Mouse (Mus musculus) heart, embryonic 13.5 days (tissue): ENCODE measurements around the gene Ubiad1. TPM values are rescaled to one million over a fixed set of nuclear protein-coding genes. Genes with fewer than 3 reads are reported as not detected.

Experiments
- ATAC-seq: fragments of 200-750 bp; cut with Nextera tagmentation; 2 replicates; pipeline ENCODE4 v1.8.0; 2017; ENCODE audit warnings: moderate TSS enrichment; ENCODE audit not compliant: insufficient number of reproducible peaks, low FRiP score, low TSS enrichment; ENCODE audit errors: extremely low read depth
- H3K27ac ChIP-seq: fragments of 300-500 bp; sonication (generic); replicated peaks from 2 replicates; pipeline ENCODE4 v1.5.1; 2015; ENCODE audit warnings: moderate library complexity, mild to moderate bottlenecking, inconsistent platforms
- H3K27me3 ChIP-seq: fragments of 300-500 bp; sonication (generic); replicated peaks from 2 replicates; pipeline ENCODE4 v1.6.1; 2015; ENCODE audit warnings: mild to moderate bottlenecking, inconsistent platforms
- H3K36me3 ChIP-seq: fragments of 300-500 bp; sonication (generic); 2 replicates; pipeline ENCODE4 v1.6.1; 2015; ENCODE audit warnings: mild to moderate bottlenecking, inconsistent platforms
- H3K4me1 ChIP-seq: fragments of 300-500 bp; sonication (generic); 2 replicates; pipeline ENCODE4 v1.6.1; 2015; ENCODE audit warnings: inconsistent platforms
- H3K4me2 ChIP-seq: fragments of 300-500 bp; sonication (generic); 2 replicates; pipeline ENCODE4 v1.6.1; 2015; ENCODE audit warnings: inconsistent platforms, mild to moderate bottlenecking, moderate library complexity
- H3K4me3 ChIP-seq: fragments of 300-500 bp; sonication (generic); 2 replicates; pipeline ENCODE4 v1.5.1; 2015; ENCODE audit warnings: moderate library complexity, mild to moderate bottlenecking, inconsistent platforms
- H3K9ac ChIP-seq: fragments of 300-500 bp; sonication (generic); 2 replicates; pipeline ENCODE4 v1.6.1; 2015; ENCODE audit warnings: inconsistent platforms, mild to moderate bottlenecking, moderate library complexity
- H3K9me3 ChIP-seq: fragments of 300-500 bp; sonication (generic); 2 replicates; pipeline ENCODE4 v1.6.1; 2016; ENCODE audit warnings: inconsistent platforms
- WGBS: fragments of 180-500 bp; shearing (Covaris S2); methylation state at CpG from one replicate; pipeline ENCODE4 v1.1.7; 2015; ENCODE audit warnings: mixed read lengths; 5-methylcytosine and 5-hydroxymethylcytosine counted together
- polyA plus RNA-seq: library from polyadenylated mRNA; unstranded; fragments of >200 nt; fragmentation: Nextera tagmentation; extraction: Ambion mirVana; gene quantifications from 2 replicates; pipeline ENCODE4 v1.2.1, GENCODE M21; 2015

Gene Ubiad1
- polyA plus RNA-seq, 1 experiment from 2014 or later, result 20.6 TPM

DNA sequence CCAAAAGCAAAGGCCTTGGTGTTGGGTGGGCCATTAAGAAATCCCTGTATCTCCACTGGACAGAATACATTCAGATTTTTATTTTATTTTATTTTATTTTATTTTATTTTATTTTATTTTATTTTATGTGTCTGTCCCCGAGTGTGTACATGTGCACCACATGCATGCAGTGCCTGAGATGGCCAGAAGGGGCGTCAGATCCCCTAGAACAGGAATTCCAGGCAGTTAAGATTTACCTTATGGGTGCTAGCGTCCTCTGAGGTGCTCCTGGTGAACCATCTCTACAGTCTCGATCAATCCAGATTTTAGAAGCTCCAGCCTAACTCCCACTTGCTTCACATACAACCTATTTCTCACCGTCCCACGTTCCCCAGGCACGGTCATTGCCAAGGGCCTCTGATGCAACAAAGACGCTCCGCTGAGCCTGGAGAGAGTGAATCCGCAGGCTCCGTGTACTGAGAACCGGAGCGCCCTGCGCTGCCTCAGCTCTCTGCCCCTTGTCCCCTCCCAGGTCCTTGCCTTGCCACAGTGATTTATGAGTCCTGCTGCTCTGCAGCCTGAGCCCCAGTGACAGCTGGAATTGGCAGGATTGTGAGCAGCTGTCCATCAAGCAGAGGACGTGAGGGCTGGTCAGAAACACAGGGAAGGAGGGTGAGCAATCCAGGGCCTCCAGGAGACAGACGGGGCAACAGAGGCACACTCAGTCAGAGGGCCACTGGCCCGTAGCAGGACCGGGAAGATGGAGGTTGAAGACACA lies 46.9 kb downstream of the Ubiad1 start:
- H3K9me3 ChIP-seq, result no peaks in the 10 kb centered on the region
- H3K4me1 ChIP-seq, result no peaks in the 10 kb centered on the region
- peaks cover 51% of the 10 kb centered on the region for H3K27me3 ChIP-seq
- no peak overlapping the region for H3K27ac ChIP-seq
- H3K4me2 ChIP-seq, result no peak overlapping the region
- H3K36me3 ChIP-seq, result no peaks in the 10 kb centered on the region
- 76% methylated on average over 18 of the region's 18 CpGs for WGBS
- H3K4me3 ChIP-seq, result no peak overlapping the region
- no peak for ATAC-seq
- no peak overlapping the region for H3K9ac ChIP-seq

DNA sequence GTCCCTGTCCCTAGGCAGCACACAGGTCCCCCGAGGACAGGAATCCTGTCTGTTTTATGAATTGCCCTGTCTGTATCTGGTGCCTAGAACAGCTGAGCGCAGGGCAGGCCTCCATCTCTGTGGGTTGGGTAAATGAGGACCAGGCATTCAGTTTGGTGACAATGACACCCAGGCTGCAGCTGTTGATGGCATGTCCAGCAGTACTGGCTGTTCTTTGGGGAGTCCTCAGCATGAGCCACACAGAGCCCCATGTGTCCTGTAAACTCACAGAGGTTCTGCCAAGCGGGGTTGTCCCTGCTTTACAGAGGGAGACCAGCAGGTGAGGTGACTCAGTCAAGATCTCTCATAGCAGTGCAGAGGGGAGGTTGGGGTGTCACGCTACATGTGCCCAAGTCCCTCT lies 47.5 kb downstream of the Ubiad1 start:
- ATAC-seq, result no peak
- 81% methylated on average over 4 of the region's 4 CpGs for WGBS
- no peak overlapping the region for H3K4me2 ChIP-seq

DNA sequence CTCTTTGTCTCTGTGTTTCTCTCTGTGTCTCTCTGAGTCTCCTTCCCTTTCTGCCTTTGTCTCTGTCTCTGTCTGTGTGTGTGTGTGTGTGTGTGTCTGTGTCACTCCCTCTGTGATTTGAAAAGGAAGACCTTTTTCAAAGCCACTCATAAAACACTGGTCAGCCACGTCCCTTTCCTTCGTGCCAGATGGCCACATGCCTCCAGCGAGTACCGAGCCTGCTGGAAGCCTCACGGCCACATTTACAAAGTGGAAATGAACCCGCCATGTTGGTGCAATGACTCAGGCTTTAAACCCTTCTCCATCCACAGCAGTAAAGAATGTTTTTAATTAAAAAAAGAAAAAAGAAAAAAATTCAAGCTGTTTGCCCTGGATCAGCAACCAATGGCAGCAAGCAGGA lies 48.7 kb downstream of the Ubiad1 start:
- H3K4me3 ChIP-seq, result no peak overlapping the region
- ATAC-seq, result no peak
- no peaks in the 10 kb centered on the region for H3K4me1 ChIP-seq
- no peaks in the 10 kb centered on the region for H3K9me3 ChIP-seq
- no peaks in the 10 kb centered on the region for H3K36me3 ChIP-seq
- H3K4me2 ChIP-seq, result no peak overlapping the region
- 74% methylated on average over 6 of the region's 6 CpGs for WGBS
- peaks cover 50% of the 10 kb centered on the region for H3K27me3 ChIP-seq
- H3K9ac ChIP-seq, result no peak overlapping the region
- H3K27ac ChIP-seq, result no peak overlapping the region

More for the DNA sequence above, 47.5 kb downstream of the Ubiad1 start:
- peaks cover 50% of the 10 kb centered on the region for H3K27me3 ChIP-seq
- H3K9ac ChIP-seq, result no peak overlapping the region
- H3K27ac ChIP-seq, result no peak overlapping the region
- H3K36me3 ChIP-seq, result no peaks in the 10 kb centered on the region
- H3K4me3 ChIP-seq, result no peak overlapping the region
- no peaks in the 10 kb centered on the region for H3K9me3 ChIP-seq
- H3K4me1 ChIP-seq, result no peaks in the 10 kb centered on the region

DNA sequence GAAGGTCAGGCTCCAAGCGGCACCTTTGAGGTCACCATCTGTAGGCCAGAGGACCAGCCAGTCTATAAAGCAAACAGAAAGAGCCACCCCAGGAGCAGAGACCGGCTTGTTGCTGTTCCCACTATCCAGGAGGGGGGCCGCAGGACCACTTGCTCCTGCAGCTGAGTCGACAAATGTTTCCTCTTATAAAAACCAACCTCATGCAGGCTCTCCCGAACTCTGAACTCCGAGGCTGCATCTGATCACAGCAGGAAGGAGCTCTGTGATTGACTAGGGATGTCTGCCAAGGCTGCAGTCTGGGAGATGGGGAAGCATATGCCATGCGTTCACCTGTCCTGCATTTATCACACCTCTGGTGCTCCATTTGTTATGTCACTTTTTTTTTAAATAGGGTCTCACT lies 49.4 kb downstream of the Ubiad1 start:
- Histone ChIP-seq H3K4me3 (no peak overlapping the region), H3K4me1 (no peaks in the 10 kb centered on the region), H3K9me3 (no peaks in the 10 kb centered on the region), H3K27ac (no peak overlapping the region), H3K36me3 (no peaks in the 10 kb centered on the region), H3K9ac (no peak overlapping the region), H3K4me2 (no peak overlapping the region), H3K27me3 (peaks cover 46% of the 10 kb centered on the region)
- 47% methylated on average over 7 of the region's 7 CpGs for WGBS
- no peak for ATAC-seq

DNA sequence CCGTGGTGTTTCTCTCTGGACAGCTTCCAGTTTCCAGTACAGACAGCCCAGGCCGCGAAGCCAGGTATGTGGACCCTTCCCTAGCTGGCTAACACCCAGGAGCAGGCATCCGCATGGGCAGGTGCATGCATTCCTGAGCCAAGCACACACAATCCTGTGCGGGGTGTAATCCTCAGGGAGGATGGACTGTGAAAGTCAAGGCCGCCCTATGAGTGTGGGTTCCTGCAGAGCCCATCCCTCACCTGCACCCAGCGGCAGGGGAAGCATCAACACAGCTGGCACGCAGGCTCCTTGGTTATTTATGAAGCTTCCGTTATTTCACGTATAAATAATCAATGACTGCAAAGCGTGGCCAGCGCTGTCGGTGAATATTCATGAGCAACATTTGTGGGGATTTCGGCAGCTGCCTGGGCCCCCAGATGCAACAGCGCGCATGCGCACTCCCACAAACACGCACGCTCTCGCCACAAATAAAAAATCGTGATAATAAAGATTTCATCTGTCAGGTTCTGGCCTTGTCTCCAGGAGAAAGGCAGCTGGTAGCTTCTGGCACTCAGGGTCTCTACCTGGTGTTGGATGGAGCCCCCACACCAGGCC lies 52.8 kb downstream of the Ubiad1 start:
- no peak for ATAC-seq

DNA sequence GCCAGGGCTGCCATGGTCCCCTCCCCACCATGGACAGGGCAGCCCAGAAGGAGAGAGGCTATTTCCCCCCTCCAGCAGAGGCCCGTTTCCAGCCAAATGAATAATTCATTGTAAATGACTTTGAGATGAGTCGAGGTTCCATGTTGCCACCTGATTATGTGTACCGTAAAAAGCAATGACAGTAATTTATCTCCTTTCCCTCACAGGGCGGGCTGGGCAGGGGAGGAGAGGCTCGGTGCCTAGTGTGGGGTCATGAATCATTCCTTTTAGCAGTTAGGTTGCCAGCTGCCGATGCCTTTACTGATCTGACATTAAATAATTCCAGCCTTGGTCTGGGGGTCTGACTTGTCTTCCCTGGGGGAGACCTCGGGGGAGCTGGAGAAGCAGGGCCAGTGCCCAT lies 54.9 kb downstream of the Ubiad1 start:
- Histone ChIP-seq H3K27ac (no peak overlapping the region), H3K4me3 (no peak overlapping the region), H3K4me2 (no peak overlapping the region), H3K9me3 (no peaks in the 10 kb centered on the region), H3K9ac (no peak overlapping the region), H3K36me3 (no peaks in the 10 kb centered on the region), H3K4me1 (no peaks in the 10 kb centered on the region), H3K27me3 (peaks cover 59% of the 10 kb centered on the region)
- no peak for ATAC-seq
- 59% methylated on average over 7 of the region's 7 CpGs for WGBS

More for the DNA sequence above, 52.8 kb downstream of the Ubiad1 start:
- Histone ChIP-seq H3K9ac (no peak overlapping the region), H3K36me3 (no peaks in the 10 kb centered on the region), H3K4me3 (no peak overlapping the region), H3K4me2 (no peak overlapping the region), H3K27ac (no peak overlapping the region), H3K4me1 (no peaks in the 10 kb centered on the region), H3K27me3 (peaks cover 54% of the 10 kb centered on the region), H3K9me3 (no peaks in the 10 kb centered on the region)
- WGBS, result 59% methylated on average over 21 of the region's 21 CpGs

DNA sequence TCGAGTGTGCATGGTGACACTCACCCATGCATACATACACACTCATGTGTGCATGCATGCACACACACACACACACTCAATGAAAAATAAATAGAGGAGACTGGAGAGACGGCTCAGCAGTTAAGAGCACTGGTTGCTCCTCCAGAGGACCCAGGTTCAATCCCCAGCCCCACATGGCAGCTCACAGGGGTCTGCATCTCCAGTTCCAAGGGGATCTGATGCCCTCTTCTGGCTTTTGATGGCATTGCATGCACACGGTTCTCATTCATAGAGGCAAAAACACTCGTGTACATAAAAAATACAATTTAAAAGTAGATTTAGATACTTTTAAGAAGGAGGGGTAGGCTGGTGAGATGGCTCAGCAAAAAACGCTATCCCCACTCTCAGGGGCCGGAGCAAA lies 55.5 kb downstream of the Ubiad1 start:
- no peak overlapping the region for H3K9ac ChIP-seq
- no peaks in the 10 kb centered on the region for H3K4me1 ChIP-seq
- WGBS, result 60% methylated on average over 6 of the region's 6 CpGs
- no peaks in the 10 kb centered on the region for H3K9me3 ChIP-seq
- H3K4me3 ChIP-seq, result no peak overlapping the region
- no peaks in the 10 kb centered on the region for H3K36me3 ChIP-seq
- no peak overlapping the region for H3K27ac ChIP-seq
- H3K27me3 ChIP-seq, result peaks cover 58% of the 10 kb centered on the region
- ATAC-seq, result no peak
- H3K4me2 ChIP-seq, result no peak overlapping the region

DNA sequence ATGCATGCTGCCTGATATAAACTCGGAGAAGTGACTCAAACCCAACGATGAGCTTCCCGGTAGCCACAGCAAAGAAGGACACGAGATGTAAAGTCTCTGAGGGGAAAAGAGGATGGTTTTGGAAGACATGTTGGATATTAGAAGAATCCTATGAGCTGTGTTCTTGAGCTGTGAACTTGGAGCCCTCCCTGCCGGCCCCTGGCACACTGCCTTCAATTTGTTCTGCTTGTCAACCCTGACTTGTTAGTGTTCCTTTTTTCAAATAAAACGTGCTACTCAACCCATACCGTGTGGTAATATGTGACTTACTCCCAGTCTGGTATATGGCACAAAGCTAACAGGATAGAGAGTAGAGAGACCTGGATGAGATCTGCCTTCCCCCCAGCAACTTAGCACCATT lies 59.3 kb downstream of the Ubiad1 start:
- H3K36me3 ChIP-seq, result no peaks in the 10 kb centered on the region
- H3K9me3 ChIP-seq, result no peaks in the 10 kb centered on the region
- no peak overlapping the region for H3K4me3 ChIP-seq
- H3K4me1 ChIP-seq, result no peaks in the 10 kb centered on the region
- 79% methylated on average over 7 of the region's 7 CpGs for WGBS
- no peak overlapping the region for H3K27ac ChIP-seq
- H3K27me3 ChIP-seq, result peaks cover 31% of the 10 kb centered on the region
- ATAC-seq, result no peak
- H3K4me2 ChIP-seq, result no peak overlapping the region
- no peak overlapping the region for H3K9ac ChIP-seq

Other genes with a start within 250 kb of the Ubiad1 start
- 0.03 TPM in 2 replicates for gene Disp3, start 156.8 kb downstream of the Ubiad1 start, polyA plus RNA-seq
- 11.7 and 11.9 TPM in 2 replicates for gene Mtor, start 3.8 kb upstream of the Ubiad1 start, polyA plus RNA-seq
- gene Angptl7, start 55.7 kb upstream of the Ubiad1 start, polyA plus RNA-seq, result 9.3 and 10.4 TPM in 2 replicates
- gene Exosc10, start 113.7 kb upstream of the Ubiad1 start, polyA plus RNA-seq, result 61.3 and 62.5 TPM in 2 replicates
- 122 and 131 TPM in 2 replicates for gene Srm, start 146.7 kb upstream of the Ubiad1 start, polyA plus RNA-seq
- gene Masp2, start 157.8 kb upstream of the Ubiad1 start, polyA plus RNA-seq, result 0.48 TPM in 1 of 2 replicates, not detected in the other
- 170 and 176 TPM in 2 replicates for gene Tardbp, start 182.2 kb upstream of the Ubiad1 start, polyA plus RNA-seq
- gene Gm572, start 198.5 kb upstream of the Ubiad1 start, polyA plus RNA-seq, result 0.17 and 0.28 TPM in 2 replicates